Mouse (Mus musculus) adrenal gland, adult 2 months (tissue): ENCODE results near the gene Mkrn2. TPM values are rescaled to one million over a fixed set of nuclear protein-coding genes. Genes with fewer than 3 reads are reported as not detected.

ENCODE experiments used
- polyA plus RNA-seq: library from polyadenylated mRNA; depleted of rRNA; stranded (reverse); fragments of >200 nt; gene quantifications from 2 replicates; pipeline ENCODE4 v1.2.3, GENCODE M21; 2012; rRNA removed
- total RNA-seq, 2 experiments: library from RNA; stranded (reverse); gene quantifications; 2 replicates each; pipeline ENCODE4 v1.2.3; 2021

Mkrn2 gene
- total and polyA plus RNA-seq, 3 experiments, result 45.4 to 225 (median 53.8) TPM

Other genes with a start within 250 kb of the Mkrn2 start
- gene Pparg, start 241.0 kb upstream of the Mkrn2 start, total RNA-seq, result 10 to 100 TPM; 77.8 to 86.1 TPM
- 16.3 and 24.0 TPM in 2 replicates for gene Pparg, start 241.0 kb upstream of the Mkrn2 start, polyA plus RNA-seq
- 10 to 100 TPM in 1 of 2 experiments, 1 to 10 TPM in 1; 8.0 to 13.8 TPM for gene Tsen2, start 57.2 kb upstream of the Mkrn2 start, total RNA-seq
- 3.1 and 3.2 TPM in 2 replicates for gene Tsen2, start 57.2 kb upstream of the Mkrn2 start, polyA plus RNA-seq
- gene Mkrn2os, start 9.3 kb upstream of the Mkrn2 start, total RNA-seq, result not detected
- gene Mkrn2os, start 9.3 kb upstream of the Mkrn2 start, polyA plus RNA-seq, result 0.10 TPM in 1 of 2 replicates, not detected in the other
- 100 to 1,000 TPM in 1 of 2 experiments, 10 to 100 TPM in 1; 91.7 to 101 TPM for gene Raf1, start 74.7 kb downstream of the Mkrn2 start, total RNA-seq
- 87.5 and 133 TPM in 2 replicates for gene Raf1, start 74.7 kb downstream of the Mkrn2 start, polyA plus RNA-seq
- gene Tmem40, start 160.5 kb downstream of the Mkrn2 start, total RNA-seq, result under 1 TPM in 1 of 2 experiments, not detected in 1; 0.35 TPM
- gene Tmem40, start 160.5 kb downstream of the Mkrn2 start, polyA plus RNA-seq, result not detected in 2 replicates
- gene Cand2, start 172.6 kb downstream of the Mkrn2 start, total RNA-seq, result 10 to 100 TPM in 1 of 2 experiments, 1 to 10 TPM in 1; 8.9 to 16.1 TPM
- 16.6 and 18.3 TPM in 2 replicates for gene Cand2, start 172.6 kb downstream of the Mkrn2 start, polyA plus RNA-seq
- 1,000 to 10,000 TPM; 1,129 to 1,275 TPM for gene Rpl32, start 206.8 kb downstream of the Mkrn2 start, total RNA-seq
- 61.9 and 71.3 TPM in 2 replicates for gene Rpl32, start 206.8 kb downstream of the Mkrn2 start, polyA plus RNA-seq
- under 1 TPM; 0.66 to 0.75 TPM for gene Efcab12, start 236.5 kb downstream of the Mkrn2 start, total RNA-seq
- gene Efcab12, start 236.5 kb downstream of the Mkrn2 start, polyA plus RNA-seq, result 0.06 and 0.13 TPM in 2 replicates